Mouse (Mus musculus) lung, postnatal 4 days (tissue): ENCODE measurements around the gene Ckb.
A peak's percentile ranks its signal among the peaks of the same experiment; 100 is the strongest.
"Not testable (repeated sequence)": the region's sequence is repeated elsewhere in the genome, so short reads cannot be mapped to it uniquely, and the experiment has no call there.

Experiments used
- DNase-seq, 2 experiments: peaks; one replicate each; pipeline ENCODE4 v3.0.0; 2021

Gene Ckb

GRCm38 (mm10) chr12:111667421-111667820, 4.7 kb downstream of the Ckb start:
- DNase-seq = no peak

DNA sequence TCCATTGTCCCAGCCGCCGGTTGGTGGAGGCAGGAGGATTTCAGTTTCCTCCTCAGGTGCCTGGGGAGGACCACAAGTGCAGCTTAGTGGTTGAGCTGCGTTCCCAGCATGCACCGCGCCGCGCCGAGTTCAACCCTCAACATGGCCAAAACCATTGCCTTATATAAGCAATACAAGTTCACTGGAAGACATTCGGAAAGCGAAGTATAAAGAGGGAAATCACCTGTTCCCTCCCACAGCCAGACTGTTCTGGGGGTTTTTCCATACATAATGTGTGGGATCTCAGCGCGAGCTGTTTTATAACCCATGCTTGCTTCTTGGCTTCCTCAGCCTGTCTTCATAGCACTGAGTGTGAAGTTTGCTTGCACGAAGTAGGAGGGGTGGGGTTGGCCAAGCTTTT, 5.8 kb downstream of the Ckb start:
- DNase-seq = no peak

- DNase-seq = no peak
These were observed 6.9 kb downstream of the Ckb start for GRCm38 (mm10) chr12:111665041-111665880.

DNA sequence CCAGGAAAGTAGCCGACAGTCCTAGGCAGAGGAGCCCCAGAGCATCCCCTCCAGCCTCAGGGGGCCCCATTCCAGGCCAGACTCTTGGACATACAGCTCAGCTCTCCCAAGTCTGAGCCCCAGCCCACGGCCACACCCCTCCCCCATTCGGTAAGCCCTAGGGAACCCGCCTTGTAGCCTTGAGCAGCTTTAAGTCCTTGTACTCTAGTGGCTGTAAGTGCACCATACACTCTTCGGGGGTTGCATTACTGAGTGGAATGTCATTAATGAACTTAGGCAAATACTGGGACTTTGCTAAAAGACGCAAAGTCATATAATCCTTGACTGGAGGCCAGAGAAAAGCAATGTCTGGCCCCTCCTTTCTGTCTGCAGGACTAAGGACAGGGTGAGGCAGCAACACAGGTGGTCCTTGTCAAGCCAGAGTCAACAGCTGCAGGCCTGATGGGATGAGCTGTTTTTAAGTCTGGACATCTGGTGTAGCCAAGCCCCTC, 7.9 kb downstream of the Ckb start:
- peak; percentile 66 to 88 for DNase-seq

DNA sequence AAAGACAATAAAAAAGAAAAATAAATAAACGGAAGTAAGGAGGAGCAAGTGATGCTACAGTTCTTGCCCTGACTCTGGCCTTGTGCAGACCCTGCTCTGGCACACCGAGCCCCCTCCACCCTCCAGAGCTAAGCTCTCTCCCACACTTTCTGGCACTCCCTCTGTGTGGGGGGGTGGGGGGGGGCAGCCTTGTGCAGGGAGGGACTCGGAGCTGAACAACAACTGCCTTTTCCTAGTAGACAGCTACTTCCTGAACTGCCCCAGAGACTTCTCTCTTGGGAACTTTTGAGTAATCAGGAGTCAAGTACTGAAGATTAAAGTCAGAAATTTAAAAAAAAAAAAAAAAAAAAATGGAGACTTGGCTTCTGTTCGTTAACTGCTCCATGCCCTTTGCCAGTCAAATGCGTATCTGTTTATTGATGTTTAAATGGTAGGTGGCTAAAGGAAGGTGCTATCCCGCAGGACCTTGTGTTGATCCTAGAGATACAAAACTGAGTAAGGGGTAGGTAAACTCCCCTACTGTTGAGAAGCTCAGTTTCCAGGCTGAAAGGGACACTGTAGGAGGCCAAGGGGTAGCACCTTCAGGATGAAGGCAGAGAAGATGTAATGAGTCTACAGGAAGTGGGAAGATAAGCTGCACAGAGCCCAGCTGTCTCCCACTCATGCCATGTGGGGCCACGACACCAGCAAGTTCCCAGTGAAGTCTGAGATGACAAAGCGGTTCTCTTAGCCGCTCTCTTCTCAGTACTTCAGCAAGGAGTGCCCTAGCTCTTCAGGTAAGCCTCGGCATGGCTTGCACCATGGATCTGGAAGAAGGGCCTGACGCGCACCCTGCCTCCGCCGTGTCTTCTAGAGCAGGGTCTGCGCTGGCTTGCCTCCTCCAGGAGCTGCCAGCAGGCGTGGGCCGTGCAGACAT, 8.7 kb downstream of the Ckb start:
- no peak for DNase-seq

- not testable (repeated sequence) for DNase-seq
These were observed 10.6 kb downstream of the Ckb start for GRCm38 (mm10) chr12:111661554-111661953.

- DNase-seq = no peak
These were observed 11.5 kb downstream of the Ckb start for GRCm38 (mm10) chr12:111660628-111661027.

DNA sequence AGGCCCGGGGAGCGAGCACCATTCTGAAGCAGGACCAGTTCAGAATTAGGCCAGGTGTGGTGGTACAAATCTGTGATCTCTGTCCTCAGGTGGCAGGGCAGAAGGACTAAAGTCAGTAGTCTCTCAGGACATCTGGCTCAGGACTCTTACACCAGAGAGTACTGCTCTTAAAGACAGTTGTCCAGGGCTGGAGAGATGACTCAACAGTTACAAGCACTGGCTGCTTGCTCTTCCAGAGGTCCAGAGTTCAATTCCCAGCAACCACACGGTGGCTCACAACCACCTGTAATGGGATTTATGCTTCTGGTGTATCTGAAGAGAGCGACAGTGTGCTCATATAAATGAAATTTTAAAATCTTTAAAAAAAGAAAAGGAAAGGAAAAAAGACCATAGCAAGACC, 12.8 kb downstream of the Ckb start:
- no peak for DNase-seq

DNA sequence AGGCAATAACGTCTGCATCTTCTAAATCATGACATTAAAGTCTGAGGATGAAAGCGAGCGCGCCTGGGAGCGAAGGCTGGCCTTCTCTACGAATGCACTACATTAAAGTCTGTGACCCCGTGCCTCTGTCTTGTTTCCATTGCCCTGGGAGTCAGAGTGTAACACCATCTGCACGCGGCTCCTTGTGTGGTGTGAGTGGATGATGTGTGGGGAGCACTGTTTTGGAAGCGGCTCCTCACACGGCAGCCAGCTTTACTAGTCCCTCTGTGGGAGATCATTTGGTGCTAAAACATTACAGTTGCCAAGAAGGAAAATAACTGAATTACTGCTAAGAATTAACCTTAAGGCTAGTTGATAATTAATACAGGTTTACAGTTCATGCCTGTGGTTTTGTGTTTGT, 16.4 kb downstream of the Ckb start:
- DNase-seq = no peak

- peak; percentile 68 to 79 for DNase-seq
These were observed 18.7 kb downstream of the Ckb start for GRCm38 (mm10) chr12:111653434-111653833.

- no peak for DNase-seq
These were observed 19.2 kb downstream of the Ckb start for GRCm38 (mm10) chr12:111652953-111653352.

- DNase-seq = peak; percentile 63 to 75
These were observed 24.0 kb downstream of the Ckb start for GRCm38 (mm10) chr12:111648061-111648645.
